Mouse (Mus musculus) liver, embryonic 16.5 days (tissue): ENCODE data around the gene Thoc6. TPM values are rescaled to one million over a fixed set of nuclear protein-coding genes. Genes with fewer than 3 reads are reported as not detected.

ENCODE experiments used
- ATAC-seq: fragments of 200-750 bp; cut with Nextera tagmentation; 2 replicates; pipeline ENCODE4 v1.8.0; 2017; ENCODE audit warnings: low read depth, mild to moderate bottlenecking, moderate number of reproducible peaks, moderate library complexity
- H3K27ac ChIP-seq: fragments of 300-500 bp; sonication (generic); 2 replicates; pipeline ENCODE4 v1.5.1; 2014; ENCODE audit warnings: mild to moderate bottlenecking, low read length
- H3K27me3 ChIP-seq: fragments of 300-500 bp; sonication (generic); 2 replicates; pipeline ENCODE4 v1.6.1; 2014; ENCODE audit warnings: low read depth, low read length, mixed read lengths; ENCODE audit not compliant: control insufficient read depth, insufficient read depth
- H3K36me3 ChIP-seq: fragments of 300-500 bp; sonication (generic); 2 replicates; pipeline ENCODE4 v1.6.1; 2014; ENCODE audit warnings: mild to moderate bottlenecking; ENCODE audit not compliant: control insufficient read depth, insufficient read depth
- H3K4me1 ChIP-seq: fragments of 300-500 bp; sonication (generic); 2 replicates; pipeline ENCODE4 v1.6.1; 2014; ENCODE audit warnings: low read depth, low read length, mixed read lengths; ENCODE audit not compliant: control insufficient read depth
- H3K4me2 ChIP-seq: fragments of 300-500 bp; sonication (generic); 2 replicates; pipeline ENCODE4 v1.6.1; 2014; ENCODE audit warnings: low read depth, low read length, mixed read lengths
- H3K4me3 ChIP-seq: fragments of 300-500 bp; sonication (generic); 2 replicates; pipeline ENCODE4 v1.5.1; 2014; ENCODE audit warnings: low read depth, mild to moderate bottlenecking, low read length
- H3K9ac ChIP-seq: fragments of 300-500 bp; sonication (generic); 2 replicates; pipeline ENCODE4 v1.6.1; 2014; ENCODE audit warnings: low read depth, low read length
- H3K9me3 ChIP-seq: fragments of 300-500 bp; sonication (generic); replicated peaks from 2 replicates; pipeline ENCODE4 v1.6.1; 2016; ENCODE audit warnings: low read length; ENCODE audit not compliant: control insufficient read depth
- WGBS: fragments of 180-500 bp; shearing (Covaris S2); extraction: QIAGEN DNeasy Blood & Tissue Kit; methylation state at CpG from one replicate; pipeline ENCODE4 v1.1.7; 2014; ENCODE audit not compliant: insufficient replicate concordance; 5-methylcytosine and 5-hydroxymethylcytosine counted together
- polyA plus RNA-seq: library from polyadenylated mRNA; unstranded; fragments of >200 nt; fragmentation: Nextera tagmentation; extraction: Ambion mirVana; gene quantifications from 2 replicates; pipeline ENCODE4 v1.2.1, GENCODE M21; 2015

Thoc6 gene
- 19.1 and 20.4 TPM in 2 replicates for polyA plus RNA-seq

- peaks cover 7% of the 10 kb centered on the region for H3K36me3 ChIP-seq
- H3K4me2 ChIP-seq: peak within 1 kb of the TSS; percentile 83
- peak within 1 kb of the TSS; percentile 71 for H3K9ac ChIP-seq
- WGBS: under 1% methylated on average over 45 of the region's 45 CpGs
- peak within 1 kb of the TSS; percentile 65 for H3K27ac ChIP-seq
- H3K4me3 ChIP-seq: peak within 1 kb of the TSS; percentile 74
- H3K4me1 ChIP-seq: peaks cover 22% of the 10 kb centered on the region
- ATAC-seq: peak; percentile 97
- H3K27me3 ChIP-seq: peaks cover 32% of the 10 kb centered on the region
- H3K9me3 ChIP-seq: no peaks in the 10 kb centered on the region
These were observed at the start of gene Thoc6, which contains the start of gene Hcfc1r1 for GRCm38 (mm10) chr17:23673424-23674073. TSS of gene Thoc6 (minus strand) at chr17:23673882. TSS of gene Hcfc1r1 (plus strand) at chr17:23673596.

GRCm38 (mm10) chr17:23722376-23723125 lies 48.9 kb upstream of the Thoc6 start, which contains the start of gene 1520401A03Rik:
TSS of gene 1520401A03Rik (minus strand) at chr17:23722783.
- Histone ChIP-seq H3K4me2 (no peak within 1 kb of the TSS), H3K27ac (no peak within 1 kb of the TSS), H3K4me1 (peaks cover 13% of the 10 kb centered on the region), H3K4me3 (no peak within 1 kb of the TSS), H3K9ac (no peak within 1 kb of the TSS), H3K9me3 (no peaks in the 10 kb centered on the region), H3K27me3 (no peaks in the 10 kb centered on the region), H3K36me3 (no peaks in the 10 kb centered on the region)
- WGBS: 78% methylated on average over 7 of the region's 7 CpGs
- no peak for ATAC-seq

GRCm38 (mm10) chr17:23721886-23722285 lies 48.2 kb upstream of the Thoc6 start:
- H3K9ac ChIP-seq: no peak overlapping the region
- WGBS: 68% methylated on average over 2 of the region's 2 CpGs
- H3K4me3 ChIP-seq: no peak overlapping the region
- no peaks in the 10 kb centered on the region for H3K27me3 ChIP-seq
- ATAC-seq: no peak
- H3K9me3 ChIP-seq: no peaks in the 10 kb centered on the region
- peaks cover 7% of the 10 kb centered on the region for H3K4me1 ChIP-seq
- no peaks in the 10 kb centered on the region for H3K36me3 ChIP-seq
- no peak overlapping the region for H3K27ac ChIP-seq
- no peak overlapping the region for H3K4me2 ChIP-seq

- no peaks in the 10 kb centered on the region for H3K9me3 ChIP-seq
- ATAC-seq: no peak
- H3K36me3 ChIP-seq: no peaks in the 10 kb centered on the region
- H3K4me2 ChIP-seq: no peak overlapping the region
- H3K4me3 ChIP-seq: no peak overlapping the region
- H3K9ac ChIP-seq: no peak overlapping the region
- no peak overlapping the region for H3K27ac ChIP-seq
- no peaks in the 10 kb centered on the region for H3K27me3 ChIP-seq
- H3K4me1 ChIP-seq: no peaks in the 10 kb centered on the region; the same call in 1 of the 2 replicates
- 18% methylated on average over 1 of the region's 1 CpGs for WGBS
These were observed 45.8 kb upstream of the Thoc6 start for GRCm38 (mm10) chr17:23719455-23719854.

GRCm38 (mm10) chr17:23717003-23717402 lies 43.3 kb upstream of the Thoc6 start:
- no peak overlapping the region for H3K9ac ChIP-seq
- H3K4me2 ChIP-seq: no peak overlapping the region
- H3K27ac ChIP-seq: no peak overlapping the region
- no peaks in the 10 kb centered on the region for H3K36me3 ChIP-seq
- H3K27me3 ChIP-seq: no peaks in the 10 kb centered on the region
- H3K9me3 ChIP-seq: no peaks in the 10 kb centered on the region
- no peak overlapping the region for H3K4me3 ChIP-seq
- no peak for ATAC-seq
- no peaks in the 10 kb centered on the region; the same call in 1 of the 2 replicates for H3K4me1 ChIP-seq
- 38% methylated on average over 2 of the region's 2 CpGs for WGBS

GRCm38 (mm10) chr17:23706212-23706611 lies 32.5 kb upstream of the Thoc6 start:
- no peak for ATAC-seq
- 2% methylated on average over 3 of the region's 3 CpGs for WGBS
- H3K27me3 ChIP-seq: peaks cover 6% of the 10 kb centered on the region
- no peak overlapping the region for H3K27ac ChIP-seq
- no peak overlapping the region for H3K4me2 ChIP-seq
- H3K4me1 ChIP-seq: no peaks in the 10 kb centered on the region
- no peaks in the 10 kb centered on the region for H3K9me3 ChIP-seq
- no peak overlapping the region for H3K9ac ChIP-seq
- no peak overlapping the region for H3K4me3 ChIP-seq
- H3K36me3 ChIP-seq: no peaks in the 10 kb centered on the region

GRCm38 (mm10) chr17:23705525-23706104 lies 31.9 kb upstream of the Thoc6 start:
- ATAC-seq: no peak
- no peak overlapping the region for H3K27ac ChIP-seq
- no peaks in the 10 kb centered on the region for H3K4me1 ChIP-seq
- 60% methylated on average over 7 of the region's 7 CpGs for WGBS
- H3K27me3 ChIP-seq: peaks cover 12% of the 10 kb centered on the region
- H3K4me3 ChIP-seq: no peak overlapping the region
- no peaks in the 10 kb centered on the region for H3K36me3 ChIP-seq
- H3K9ac ChIP-seq: no peak overlapping the region
- H3K9me3 ChIP-seq: no peaks in the 10 kb centered on the region
- no peak overlapping the region for H3K4me2 ChIP-seq

- Histone ChIP-seq H3K4me3 (no peak overlapping the region), H3K4me2 (no peak overlapping the region), H3K4me1 (no peaks in the 10 kb centered on the region), H3K27me3 (peaks cover 20% of the 10 kb centered on the region), H3K9ac (no peak overlapping the region), H3K36me3 (no peaks in the 10 kb centered on the region), H3K9me3 (no peaks in the 10 kb centered on the region), H3K27ac (no peak overlapping the region)
- 55% methylated on average over 7 of the region's 7 CpGs for WGBS
- ATAC-seq: no peak
These were observed 31.1 kb upstream of the Thoc6 start for GRCm38 (mm10) chr17:23704741-23705140.

GRCm38 (mm10) chr17:23703301-23703700 lies 29.6 kb upstream of the Thoc6 start:
- H3K27me3 ChIP-seq: peaks cover 35% of the 10 kb centered on the region
- H3K4me3 ChIP-seq: no peak overlapping the region
- no peak overlapping the region for H3K9ac ChIP-seq
- H3K4me2 ChIP-seq: no peak overlapping the region
- H3K9me3 ChIP-seq: no peaks in the 10 kb centered on the region
- peaks cover 2% of the 10 kb centered on the region for H3K4me1 ChIP-seq
- no peak for ATAC-seq
- H3K36me3 ChIP-seq: no peaks in the 10 kb centered on the region
- no peak overlapping the region for H3K27ac ChIP-seq
- 66% methylated on average over 9 of the region's 9 CpGs for WGBS
